Mouse (Mus musculus) testis, postnatal 10 days (tissue): ENCODE results near the gene Capn8.

Source experiments
- DNase-seq: peaks from one replicate; pipeline ENCODE4 v3.0.0; 2021; ENCODE audit warnings: low spot score

Capn8 gene

GRCm38 (mm10) chr1:182550761-182551160, 14.0 kb upstream of the Capn8 start:
- DNase-seq: no peak

- peak; percentile 67 for DNase-seq
Observed at GRCm38 (mm10) chr1:182553649-182554375, 11.0 kb upstream of the Capn8 start.

DNA sequence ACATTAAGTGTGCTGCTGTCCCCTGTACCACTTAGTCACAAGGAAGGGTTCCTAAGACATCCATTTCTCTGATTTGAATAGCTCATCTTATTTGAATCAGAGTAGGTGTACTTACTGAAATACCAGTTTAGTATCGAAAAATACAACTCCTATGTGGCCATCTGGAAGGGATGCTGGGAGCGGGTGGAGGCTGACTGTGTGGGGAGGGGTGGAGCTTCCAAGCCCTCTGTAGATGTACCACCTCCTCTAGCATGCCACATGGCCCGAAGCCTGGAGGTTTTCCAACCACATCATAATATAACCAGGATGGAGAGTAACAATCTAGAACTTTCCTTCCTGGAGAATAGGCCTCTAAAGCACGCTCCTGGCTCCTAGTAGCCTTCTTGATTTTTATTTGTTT, 6.5 kb upstream of the Capn8 start:
- DNase-seq: no peak

- no peak for DNase-seq
Observed at GRCm38 (mm10) chr1:182559530-182559929, 5.3 kb upstream of the Capn8 start.

- DNase-seq: peak; percentile 66
Observed at GRCm38 (mm10) chr1:182560390-182561098, 4.3 kb upstream of the Capn8 start.

DNA sequence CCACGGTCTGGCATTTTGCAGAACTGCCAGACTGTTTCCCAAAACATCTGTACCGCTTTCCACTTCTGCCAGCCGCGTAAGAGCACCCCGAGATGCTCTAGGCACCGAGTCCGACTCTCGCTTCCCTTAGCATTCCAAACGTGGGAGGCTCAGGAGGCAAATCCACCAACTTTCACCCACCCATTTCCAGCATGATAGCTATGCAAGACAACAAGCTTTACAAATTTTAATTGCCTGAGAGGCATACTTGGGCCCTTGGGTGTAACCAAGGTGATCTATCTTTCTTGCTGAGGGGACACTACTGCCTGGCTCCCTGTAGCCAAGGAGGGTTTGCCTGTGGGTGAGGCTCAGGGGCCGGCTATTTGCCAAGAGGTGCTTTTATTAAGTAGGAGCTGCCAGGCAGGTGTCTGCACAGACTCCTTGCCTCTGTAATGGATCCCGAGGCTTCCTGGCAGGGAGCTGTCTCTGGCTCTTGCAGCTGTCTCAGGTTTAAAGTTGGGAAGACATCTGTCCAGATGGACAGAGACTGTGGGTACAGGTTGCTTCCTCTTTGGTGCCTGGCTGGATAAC, 2.8 kb upstream of the Capn8 start:
- no peak for DNase-seq

DNA sequence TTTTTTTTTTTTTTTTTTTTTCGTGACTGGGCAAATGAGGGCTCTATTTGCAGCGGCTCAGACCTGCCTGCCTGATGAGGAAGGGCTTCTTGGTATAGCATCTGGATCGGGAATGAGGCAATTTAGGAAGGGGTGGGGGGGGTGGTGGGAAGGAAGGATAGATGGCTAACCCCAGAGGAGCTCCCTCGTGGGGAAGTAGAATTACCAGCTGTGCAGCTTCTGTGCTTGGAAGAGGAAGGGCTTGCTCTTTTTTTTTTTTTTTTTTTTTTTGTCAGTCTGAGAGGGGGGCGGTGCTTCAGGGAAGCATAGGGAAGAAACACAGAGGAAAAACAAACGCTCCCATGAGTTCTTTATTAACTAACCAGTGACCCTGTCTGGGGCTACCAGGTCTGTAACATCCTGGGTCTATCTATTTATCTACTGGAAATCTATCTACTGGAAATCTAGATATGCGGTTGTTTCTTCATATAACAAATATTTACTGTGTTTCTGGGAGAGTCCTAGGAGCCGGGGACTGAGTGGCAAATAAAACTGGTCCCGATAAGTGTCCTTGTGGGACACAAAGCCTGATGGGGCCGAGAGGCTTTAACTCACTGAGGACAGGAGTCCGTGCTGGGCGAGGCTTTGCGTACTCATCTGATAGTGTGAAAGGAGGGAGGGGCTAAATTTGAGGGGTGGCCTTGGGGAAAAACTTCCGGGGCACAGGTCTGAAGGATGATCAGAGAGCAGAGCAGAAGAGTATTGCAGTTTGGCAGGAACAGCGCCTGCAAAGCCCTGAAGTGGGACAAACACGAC, 2.0 kb upstream of the Capn8 start:
- no peak for DNase-seq

GRCm38 (mm10) chr1:182565351-182565835, 586 bp downstream of the Capn8 start:
- no peak for DNase-seq

GRCm38 (mm10) chr1:182571148-182571547, 6.3 kb downstream of the Capn8 start:
- DNase-seq: no peak

DNA sequence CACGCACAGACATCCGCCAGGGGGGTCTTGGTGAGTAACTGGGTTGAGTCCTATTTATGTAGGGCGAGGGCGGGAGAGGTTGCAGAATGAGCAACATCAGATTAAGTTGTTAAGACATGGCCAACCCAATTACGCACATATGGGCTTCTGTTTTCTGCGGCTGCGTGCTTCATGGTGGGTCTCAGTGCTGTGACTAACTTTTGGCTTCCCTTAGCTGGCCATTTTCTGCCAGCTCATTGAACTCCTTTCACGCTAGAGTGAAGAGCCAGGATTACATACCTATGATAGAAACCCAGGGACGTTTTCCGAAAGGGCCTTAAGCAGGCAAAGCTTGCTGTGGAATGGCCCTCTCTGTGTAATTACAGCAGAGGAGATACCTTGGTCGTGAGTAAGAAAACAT, 7.2 kb downstream of the Capn8 start:
- no peak for DNase-seq

DNA sequence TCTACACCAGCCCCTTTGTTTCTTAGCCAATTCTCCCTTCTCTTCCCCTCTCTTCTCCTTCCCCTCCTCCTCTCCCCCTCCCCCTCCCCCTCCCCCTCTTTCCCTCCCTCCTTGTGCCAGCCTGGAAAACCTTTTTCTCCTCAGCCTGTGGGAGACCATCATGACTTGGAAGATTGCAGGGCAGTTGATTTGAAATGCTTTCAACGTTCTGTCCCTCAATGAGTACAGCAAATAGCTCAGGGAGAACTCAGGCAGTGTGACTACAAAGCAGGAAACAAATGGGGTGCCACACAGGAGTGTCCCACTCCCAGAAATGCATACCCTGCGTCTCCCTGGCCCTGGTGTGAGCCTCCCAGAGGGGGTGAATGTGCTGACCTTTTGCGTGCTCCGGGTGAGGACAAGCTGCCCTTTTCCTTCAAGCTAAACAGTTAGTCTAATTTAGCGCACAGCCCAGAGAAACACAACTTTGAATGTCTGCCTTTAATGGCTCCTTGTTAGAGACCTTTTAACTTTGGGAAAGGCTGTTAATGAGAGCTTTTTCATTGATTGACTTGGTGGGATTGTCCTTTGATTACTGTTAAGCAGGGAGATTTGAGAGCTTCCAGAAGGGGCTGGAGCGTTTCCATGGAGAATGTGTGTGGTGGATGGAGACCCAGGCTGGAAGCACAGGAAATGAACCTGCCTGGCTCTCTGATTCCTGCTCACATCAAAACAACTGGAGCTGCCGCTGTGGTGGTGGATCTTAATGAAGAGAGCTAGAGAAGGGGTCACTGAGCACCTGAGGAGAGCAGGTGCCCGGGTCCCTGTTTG, 9.3 kb downstream of the Capn8 start:
- DNase-seq: no peak

DNA sequence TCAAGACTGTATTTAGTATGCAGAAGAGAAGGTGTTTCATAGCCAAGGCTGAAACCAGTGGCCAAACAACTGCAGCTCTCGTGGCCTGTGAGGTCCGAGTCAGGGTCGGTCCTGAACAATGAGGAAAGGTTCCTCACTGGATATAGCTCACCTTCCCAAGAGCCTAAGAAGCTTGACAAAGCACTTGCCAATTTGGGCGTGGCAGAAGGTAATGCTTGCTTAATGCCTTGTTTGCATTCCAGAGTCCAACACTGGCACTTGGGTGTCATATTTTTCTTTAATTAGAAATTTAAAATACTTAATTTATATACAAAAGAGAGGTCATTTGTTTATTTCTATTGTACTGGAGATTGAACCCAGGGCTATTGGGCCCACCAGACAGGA, 9.9 kb downstream of the Capn8 start:
- no peak for DNase-seq

- no peak for DNase-seq
Observed at GRCm38 (mm10) chr1:182584169-182584568, 19.4 kb downstream of the Capn8 start.

DNA sequence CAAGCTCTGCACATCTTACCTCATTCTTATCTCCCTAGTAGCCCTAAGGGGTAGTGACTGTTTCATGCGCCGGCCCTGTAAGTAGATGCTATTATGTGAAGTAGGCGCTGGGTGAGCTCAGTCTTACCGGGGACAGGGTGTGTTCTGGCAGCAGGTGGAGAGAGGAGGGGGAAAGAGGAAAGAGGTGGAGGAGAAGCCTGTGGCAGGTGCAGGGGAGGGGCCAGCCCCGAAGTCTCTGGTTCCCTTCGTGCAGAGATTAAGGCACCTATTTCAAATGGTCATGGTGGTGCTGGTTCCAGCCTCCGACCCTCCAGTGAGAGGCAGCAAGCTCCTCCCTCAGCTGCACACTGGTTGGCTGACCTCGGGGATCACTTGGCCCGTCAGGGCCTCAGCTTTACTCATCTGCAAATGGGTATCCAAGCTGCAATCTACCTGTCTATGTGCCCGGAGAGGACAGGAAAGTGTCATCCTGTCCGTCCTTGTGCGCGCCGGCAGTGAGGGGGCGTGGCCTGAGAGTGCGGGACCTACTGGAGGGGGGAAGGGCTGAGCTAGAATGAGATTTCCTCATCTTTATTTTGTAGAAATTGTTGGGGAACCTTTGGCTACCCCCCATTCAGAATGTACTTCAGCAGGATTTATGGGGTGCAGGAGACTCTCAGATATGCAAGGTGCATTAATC, 20.5 kb downstream of the Capn8 start:
- no peak for DNase-seq

DNA sequence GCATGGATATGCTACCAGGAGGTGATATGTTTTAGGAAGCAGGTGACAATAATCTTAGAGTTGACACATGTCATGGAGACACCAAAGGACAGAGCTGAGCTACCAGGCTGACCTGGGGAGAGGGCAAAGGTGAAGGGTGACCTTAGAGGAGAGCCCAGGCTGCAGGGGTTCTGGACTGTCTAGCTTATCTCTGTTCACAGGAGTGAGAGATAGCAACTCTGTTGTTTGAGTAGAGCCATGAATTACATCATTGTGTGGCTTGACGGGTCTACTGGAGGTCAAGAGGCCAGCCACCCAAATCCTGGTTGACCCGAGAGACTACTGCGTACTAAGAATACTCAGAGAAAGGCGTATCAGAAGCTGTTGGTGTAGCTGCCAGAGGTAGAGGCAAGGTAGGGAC, 22.9 kb downstream of the Capn8 start:
- DNase-seq: no peak

DNA sequence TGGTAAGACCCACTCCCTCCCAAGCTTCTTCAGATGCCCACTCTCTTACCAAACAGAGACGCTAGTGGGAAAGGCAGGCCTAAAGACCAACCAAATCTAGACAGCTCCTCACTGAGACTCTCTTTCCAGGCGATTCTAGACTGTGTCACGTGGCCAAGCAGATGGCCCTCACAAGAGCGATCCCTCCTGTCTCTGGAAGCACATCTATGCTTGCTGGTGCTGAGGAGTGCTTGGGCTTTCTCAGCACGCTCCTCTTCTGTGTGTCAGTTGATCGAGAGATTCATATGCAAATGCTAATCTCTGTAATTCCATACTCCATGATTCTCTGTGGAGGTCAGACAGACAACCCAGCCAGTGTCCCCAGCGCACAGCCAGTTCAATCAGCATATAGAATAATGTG, 26.7 kb downstream of the Capn8 start:
- no peak for DNase-seq

DNA sequence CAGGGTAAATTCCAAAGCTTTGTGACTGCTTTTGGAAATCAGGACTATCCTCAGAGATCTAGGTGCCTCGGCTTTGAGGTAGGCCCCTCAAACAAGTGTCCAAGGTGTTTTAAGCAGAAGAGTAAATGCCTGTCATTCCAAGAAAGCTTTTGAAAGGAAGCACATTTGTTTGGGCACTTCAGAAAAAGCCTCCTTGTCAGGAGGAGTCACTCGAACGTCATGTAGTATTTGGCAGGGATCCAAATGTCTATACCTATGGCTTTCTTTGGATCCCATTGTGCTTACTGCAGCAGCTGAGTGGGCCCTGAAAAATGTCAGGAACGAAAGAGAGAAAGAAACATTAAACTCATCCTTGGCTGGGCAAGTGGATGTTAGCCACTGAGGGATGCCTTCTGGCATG, 27.6 kb downstream of the Capn8 start:
- DNase-seq: no peak

- DNase-seq: no peak
Observed at GRCm38 (mm10) chr1:182605330-182606150, 40.7 kb downstream of the Capn8 start.

DNA sequence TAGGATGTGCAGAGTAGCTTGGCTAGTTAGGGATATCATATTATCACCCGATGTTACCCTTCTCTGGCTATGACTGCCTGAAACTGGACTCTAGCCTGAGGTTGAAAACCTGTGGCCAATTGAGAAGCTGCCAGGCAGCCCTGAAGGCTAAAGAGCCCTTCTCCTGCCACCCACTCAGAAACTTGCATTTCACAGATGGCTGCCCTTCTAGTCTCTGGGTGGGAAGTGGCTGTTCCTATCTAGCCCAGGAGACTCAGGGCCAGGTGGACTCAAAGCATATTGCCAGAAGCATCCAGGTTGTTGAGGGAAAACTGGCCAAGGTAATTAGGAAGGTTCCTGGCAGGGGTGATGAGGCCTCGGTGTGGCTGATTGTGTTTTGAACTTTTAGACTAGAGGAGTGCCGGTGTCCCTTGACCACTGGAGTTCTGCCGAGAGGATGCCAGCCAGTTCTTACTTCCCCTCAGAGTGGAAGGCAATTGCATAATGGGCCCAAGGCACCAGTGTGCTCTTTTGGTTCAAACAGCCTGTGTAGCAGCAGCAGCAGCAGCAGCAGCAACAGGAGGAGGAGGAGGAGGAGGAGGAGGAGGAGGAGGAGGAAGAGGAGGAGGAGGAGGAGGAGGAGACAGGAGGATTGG, 45.0 kb downstream of the Capn8 start:
- no peak for DNase-seq

- DNase-seq: no peak
Observed at GRCm38 (mm10) chr1:182615465-182615864, 50.7 kb downstream of the Capn8 start.
